Mouse (Mus musculus) lung, postnatal 0 days (tissue): ENCODE measurements around the gene Ahsg. TPM values are rescaled to one million over a fixed set of nuclear protein-coding genes. Genes with fewer than 3 reads are reported as not detected.

Experiments used
- ATAC-seq: fragments of 200-750 bp; cut with Nextera tagmentation; 2 replicates; pipeline ENCODE4 v1.8.0; 2017; ENCODE audit warnings: moderate library complexity
- DNase-seq: peaks from one replicate; pipeline ENCODE4 v3.0.0-alpha.2; 2016; ENCODE audit warnings: low spot score
- H3K27ac ChIP-seq: fragments of 300-500 bp; sonication (generic); 2 replicates; pipeline ENCODE4 v1.5.1; 2014; ENCODE audit warnings: antibody characterized with exemption, mild to moderate bottlenecking, low read length, mixed read lengths
- H3K27me3 ChIP-seq: fragments of 300-500 bp; sonication (generic); replicated peaks from 2 replicates; pipeline ENCODE4 v1.6.1; 2014; ENCODE audit warnings: low read length, mixed read lengths; ENCODE audit not compliant: insufficient read depth
- H3K36me3 ChIP-seq: fragments of 300-500 bp; sonication (generic); 2 replicates; pipeline ENCODE4 v1.6.1; 2014; ENCODE audit warnings: low read length, mixed read lengths; ENCODE audit not compliant: insufficient read depth
- H3K4me1 ChIP-seq: fragments of 300-500 bp; sonication (generic); 2 replicates; pipeline ENCODE4 v1.6.1; 2014; ENCODE audit warnings: antibody characterized with exemption, low read depth, low read length, mixed read lengths; ENCODE audit not compliant: insufficient read depth
- H3K4me2 ChIP-seq: fragments of 300-500 bp; sonication (generic); replicated peaks from 2 replicates; pipeline ENCODE4 v1.6.1; 2014; ENCODE audit warnings: low read depth, mild to moderate bottlenecking, low read length, moderate library complexity, mixed read lengths
- H3K4me3 ChIP-seq: fragments of 300-500 bp; sonication (generic); 2 replicates; pipeline ENCODE4 v1.5.1; 2014; ENCODE audit warnings: low read depth, low read length
- H3K9ac ChIP-seq: fragments of 300-500 bp; sonication (generic); replicated peaks from 2 replicates; pipeline ENCODE4 v1.6.1; 2014; ENCODE audit warnings: low read depth, mild to moderate bottlenecking
- H3K9me3 ChIP-seq: fragments of 300-500 bp; sonication (generic); 2 replicates; pipeline ENCODE4 v1.6.1; 2016; ENCODE audit warnings: low read length, mixed read lengths
- CTCF ChIP-seq: IDR thresholded peaks from 2 replicates; pipeline ENCODE4 v1.5.1; 2016; ENCODE audit warnings: antibody characterized with exemption, mild to moderate bottlenecking
- EP300 ChIP-seq: IDR thresholded peaks from 2 replicates; pipeline ENCODE4 v1.6.1; 2016; ENCODE audit warnings: antibody characterized with exemption, mild to moderate bottlenecking, control low read depth
- WGBS: fragments of 180-500 bp; shearing (Covaris S2); extraction: QIAGEN DNeasy Blood & Tissue Kit; methylation state at CpG from one replicate; pipeline ENCODE4 v1.1.7; 2014; 5-methylcytosine and 5-hydroxymethylcytosine counted together
- polyA plus RNA-seq: library from polyadenylated mRNA; unstranded; fragments of >200 nt; fragmentation: Nextera tagmentation; extraction: Ambion mirVana; gene quantifications from 2 replicates; pipeline ENCODE4 v1.2.1, GENCODE M21; 2015

Gene Ahsg
- polyA plus RNA-seq, 1 experiment from 2014 or later: 3.0 TPM

GRCm38 (mm10) chr16:22947371-22947770 is 56.3 kb downstream of the Ahsg start:
- no peaks in the 10 kb centered on the region for H3K4me1 ChIP-seq
- no peak overlapping the region for H3K27ac ChIP-seq
- 82% methylated on average over 2 of the region's 2 CpGs for WGBS
- no peaks in the 10 kb centered on the region for H3K36me3 ChIP-seq
- no peak overlapping the region for H3K4me3 ChIP-seq
- no peaks in the 10 kb centered on the region for H3K9me3 ChIP-seq
- no peaks in the 10 kb centered on the region for H3K27me3 ChIP-seq
- no peak overlapping the region for H3K9ac ChIP-seq
- no peak overlapping the region for H3K4me2 ChIP-seq
- ATAC-seq (no peak), DNase-seq (no peak)
- no peak for TF ChIP-seq CTCF
- no peak for TF ChIP-seq EP300

Other genes starting within 250 kb of the Ahsg start
- 0.96 and 1.2 TPM in 2 replicates for gene Dgkg, start 234.1 kb upstream of the Ahsg start, polyA plus RNA-seq
- gene Crygs, start 79.7 kb upstream of the Ahsg start, polyA plus RNA-seq: 0.15 TPM in 1 of 2 replicates, not detected in the other
- gene Tbccd1, start 33.6 kb upstream of the Ahsg start, polyA plus RNA-seq: 15.3 and 16.0 TPM in 2 replicates
- 82.8 and 86.9 TPM in 2 replicates for gene Dnajb11, start 33.4 kb upstream of the Ahsg start, polyA plus RNA-seq
- gene Fetub, start 27.1 kb downstream of the Ahsg start, polyA plus RNA-seq: 0.30 and 0.35 TPM in 2 replicates
- 0.06 and 0.07 TPM in 2 replicates for gene Hrg, start 59.8 kb downstream of the Ahsg start, polyA plus RNA-seq
- 0.42 and 1.0 TPM in 2 replicates for gene Kng2, start 138.2 kb downstream of the Ahsg start, polyA plus RNA-seq
- gene Kng1, start 166.6 kb downstream of the Ahsg start, polyA plus RNA-seq: 0.47 and 0.74 TPM in 2 replicates
- gene Eif4a2, start 216.2 kb downstream of the Ahsg start, polyA plus RNA-seq: 144 and 177 TPM in 2 replicates
- gene Rfc4, start 236.5 kb downstream of the Ahsg start, polyA plus RNA-seq: 19.0 and 21.4 TPM in 2 replicates